Mouse (Mus musculus) cortical plate, adult 2 months (tissue): Measurements from ENCODE around the gene Usp24.

Experiments used
- CTCF ChIP-seq: fragments of 200-500 bp; IDR thresholded peaks from 2 replicates; pipeline ENCODE4 v1.5.1; 2011; ENCODE audit warnings: mild to moderate bottlenecking, control low read depth, low read length; ENCODE audit not compliant: insufficient read depth; ENCODE audit errors: extremely low read depth
- POLR2A ChIP-seq: fragments of 200-500 bp; IDR thresholded peaks from 2 replicates; pipeline ENCODE4 v1.6.1; 2011; ENCODE audit warnings: mild to moderate bottlenecking, low read length, control low read depth; ENCODE audit not compliant: insufficient read depth; ENCODE audit errors: extremely low read depth

DNA sequence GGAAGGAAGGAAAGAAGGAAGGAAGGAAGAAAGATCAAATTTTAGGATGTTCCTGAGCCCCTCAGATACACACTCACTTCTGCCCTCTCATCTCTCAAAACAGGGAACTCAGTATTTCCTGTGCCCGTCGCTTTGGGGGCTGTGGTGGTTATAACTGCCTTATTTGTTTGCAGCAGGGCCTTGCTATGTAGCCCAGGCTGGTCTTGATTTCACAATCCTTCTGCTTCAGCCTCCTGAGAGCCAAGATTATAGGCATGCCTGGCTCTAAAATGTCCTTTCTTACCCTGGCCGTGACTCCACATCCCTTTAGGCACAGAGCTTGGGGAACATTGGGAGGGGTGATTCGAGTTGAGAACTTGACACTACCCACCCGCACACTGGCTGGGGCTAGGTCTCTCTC, 146.5 kb downstream of the Usp24 start:
- TF ChIP-seq CTCF = no peak
- TF ChIP-seq POLR2A = no peak
